Mouse (Mus musculus) midbrain, embryonic 14.5 days (tissue): ENCODE measurements at regions not wholly inside any gene's neighbourhood (a gene's known extent, or its start where the extent isn't known, plus 50 kb on each side); places are given as distances from the start of the nearest gene placed in this dataset.

Experiments used
- ATAC-seq: fragments of 200-750 bp; cut with Nextera tagmentation; 2 replicates; pipeline ENCODE4 v1.8.0; 2017; ENCODE audit warnings: moderate number of reproducible peaks, moderate library complexity; ENCODE audit not compliant: low FRiP score, low TSS enrichment
- DNase-seq: peaks from one replicate; pipeline ENCODE4 v3.0.0-alpha.2; 2015
- H3K27ac ChIP-seq: fragments of 300-500 bp; sonication (generic); replicated peaks from 2 replicates; pipeline ENCODE4 v1.5.1; 2014; ENCODE audit warnings: mild to moderate bottlenecking, low read depth, low read length, moderate library complexity
- H3K27me3 ChIP-seq: fragments of 300-500 bp; sonication (generic); 2 replicates; pipeline ENCODE4 v1.6.1; 2014; ENCODE audit warnings: low read length, control low read depth, mixed read lengths; ENCODE audit not compliant: control insufficient read depth, insufficient read depth
- H3K36me3 ChIP-seq: fragments of 300-500 bp; sonication (generic); 2 replicates; pipeline ENCODE4 v1.6.1; 2014; ENCODE audit warnings: low read length, control low read depth; ENCODE audit not compliant: control insufficient read depth, insufficient read depth
- H3K4me1 ChIP-seq: fragments of 300-500 bp; sonication (generic); 2 replicates; pipeline ENCODE4 v1.6.1; 2014; ENCODE audit warnings: mild to moderate bottlenecking, antibody characterized with exemption, low read length, control low read depth; ENCODE audit not compliant: control insufficient read depth, insufficient read depth
- H3K4me2 ChIP-seq: fragments of 300-500 bp; sonication (generic); 2 replicates; pipeline ENCODE4 v1.6.1; 2014; ENCODE audit warnings: mild to moderate bottlenecking, low read length, moderate library complexity
- H3K4me3 ChIP-seq: fragments of 300-500 bp; sonication (generic); replicated peaks from 2 replicates; pipeline ENCODE4 v1.5.1; 2014; ENCODE audit warnings: low read depth, low read length
- H3K9ac ChIP-seq: fragments of 300-500 bp; sonication (generic); replicated peaks from 2 replicates; pipeline ENCODE4 v1.6.1; 2014; ENCODE audit warnings: mild to moderate bottlenecking, low read length, moderate library complexity
- H3K9me3 ChIP-seq: fragments of 300-500 bp; sonication (generic); 2 replicates; pipeline ENCODE4 v1.6.1; 2016; ENCODE audit warnings: low read length, control low read depth, mixed read lengths; ENCODE audit not compliant: control insufficient read depth
- WGBS: fragments of 180-500 bp; shearing (Covaris S2); extraction: QIAGEN DNeasy Blood & Tissue Kit; methylation state at CpG from one replicate; pipeline ENCODE4 v1.1.7; 2014; 5-methylcytosine and 5-hydroxymethylcytosine counted together

GRCm38 (mm10) chr3:130921621-130922245, 188.5 kb upstream of the Lef1 start:
- ATAC-seq: peak; percentile 27; the same call in 1 of the 2 replicates
- Histone ChIP-seq H3K4me3 (no peak overlapping the region), H3K27me3 (no peaks in the 10 kb centered on the region), H3K4me2 (no peak overlapping the region), H3K4me1 (peaks cover 25% of the 10 kb centered on the region), H3K9ac (no peak overlapping the region), H3K9me3 (no peaks in the 10 kb centered on the region), H3K27ac (no peak overlapping the region), H3K36me3 (no peaks in the 10 kb centered on the region)
- DNase-seq: peak; percentile 42
- WGBS: 56% methylated on average over 9 of the region's 9 CpGs

- no peaks in the 10 kb centered on the region for H3K27me3 ChIP-seq
- WGBS: 91% methylated on average over 7 of the region's 7 CpGs
- H3K27ac ChIP-seq: no peak overlapping the region
- no peaks in the 10 kb centered on the region for H3K9me3 ChIP-seq
- H3K4me1 ChIP-seq: peaks cover 6% of the 10 kb centered on the region; the same call in 1 of the 2 replicates
- no peaks in the 10 kb centered on the region for H3K36me3 ChIP-seq
- no peak for DNase-seq
- ATAC-seq: no peak
- no peak overlapping the region for H3K9ac ChIP-seq
- no peak overlapping the region for H3K4me2 ChIP-seq
- no peak overlapping the region for H3K4me3 ChIP-seq
Measured at GRCm38 (mm10) chr3:130913812-130914211, 183.6 kb upstream of the Rpl34 start.

GRCm38 (mm10) chr3:130905101-130905500, 174.9 kb upstream of the Rpl34 start:
- no peak overlapping the region for H3K4me3 ChIP-seq
- ATAC-seq (no peak), DNase-seq (no peak)
- no peak overlapping the region for H3K9ac ChIP-seq
- H3K27me3 ChIP-seq: no peaks in the 10 kb centered on the region
- no peaks in the 10 kb centered on the region for H3K9me3 ChIP-seq
- H3K4me1 ChIP-seq: 0 out of 2 replicates have a peak, but pooled peaks cover 6% of the 10 kb centered on the region
- H3K4me2 ChIP-seq: no peak overlapping the region
- H3K27ac ChIP-seq: no peak overlapping the region
- WGBS: 59% methylated on average over 8 of the region's 8 CpGs
- H3K36me3 ChIP-seq: no peaks in the 10 kb centered on the region

GRCm38 (mm10) chr3:130903329-130903728, 173.1 kb upstream of the Rpl34 start:
- Histone ChIP-seq H3K4me2 (no peak overlapping the region), H3K27ac (no peak overlapping the region), H3K9me3 (no peaks in the 10 kb centered on the region), H3K4me1 (0 out of 2 replicates have a peak, but pooled peaks cover 6% of the 10 kb centered on the region), H3K9ac (no peak overlapping the region), H3K4me3 (no peak overlapping the region), H3K27me3 (no peaks in the 10 kb centered on the region), H3K36me3 (no peaks in the 10 kb centered on the region)
- WGBS: 87% methylated on average over 7 of the region's 7 CpGs
- ATAC-seq (no peak), DNase-seq (no peak)

GRCm38 (mm10) chr3:130902376-130902775, 172.2 kb upstream of the Rpl34 start:
- Histone ChIP-seq H3K27ac (no peak overlapping the region), H3K4me2 (no peak overlapping the region), H3K36me3 (no peaks in the 10 kb centered on the region), H3K9ac (no peak overlapping the region), H3K4me3 (no peak overlapping the region), H3K4me1 (0 out of 2 replicates have a peak, but pooled peaks cover 6% of the 10 kb centered on the region), H3K9me3 (no peaks in the 10 kb centered on the region), H3K27me3 (no peaks in the 10 kb centered on the region)
- ATAC-seq: no peak
- WGBS: 95% methylated on average over 7 of the region's 7 CpGs
- no peak for DNase-seq

GRCm38 (mm10) chr3:130901343-130901742, 171.1 kb upstream of the Rpl34 start:
- no peak overlapping the region for H3K9ac ChIP-seq
- 91% methylated on average over 12 of the region's 12 CpGs for WGBS
- H3K27me3 ChIP-seq: no peaks in the 10 kb centered on the region
- DNase-seq (no peak), ATAC-seq (no peak)
- H3K36me3 ChIP-seq: no peaks in the 10 kb centered on the region
- no peak overlapping the region for H3K27ac ChIP-seq
- H3K4me2 ChIP-seq: no peak overlapping the region
- H3K4me1 ChIP-seq: 0 out of 2 replicates have a peak, but pooled peaks cover 6% of the 10 kb centered on the region
- H3K9me3 ChIP-seq: no peaks in the 10 kb centered on the region
- no peak overlapping the region for H3K4me3 ChIP-seq

- Histone ChIP-seq H3K27me3 (no peaks in the 10 kb centered on the region), H3K9me3 (no peaks in the 10 kb centered on the region), H3K4me1 (0 out of 2 replicates have a peak, but pooled peaks cover 6% of the 10 kb centered on the region), H3K9ac (no peak overlapping the region), H3K4me3 (no peak overlapping the region), H3K4me2 (no peak overlapping the region), H3K27ac (no peak overlapping the region), H3K36me3 (no peaks in the 10 kb centered on the region)
- DNase-seq (no peak), ATAC-seq (no peak)
- WGBS: 94% methylated on average over 6 of the region's 6 CpGs
Measured at GRCm38 (mm10) chr3:130900846-130901245, 170.6 kb upstream of the Rpl34 start.

- no peaks in the 10 kb centered on the region for H3K36me3 ChIP-seq
- no peak overlapping the region for H3K9ac ChIP-seq
- no peak overlapping the region for H3K4me2 ChIP-seq
- no peaks in the 10 kb centered on the region for H3K27me3 ChIP-seq
- no peak for ATAC-seq
- no peak for DNase-seq
- H3K4me3 ChIP-seq: no peak overlapping the region
- 81% methylated on average over 30 of the region's 30 CpGs for WGBS
- 0 out of 2 replicates have a peak, but pooled peaks cover 6% of the 10 kb centered on the region for H3K4me1 ChIP-seq
- H3K9me3 ChIP-seq: no peaks in the 10 kb centered on the region
- H3K27ac ChIP-seq: 0 out of 2 replicates have a peak overlapping the region, but pooled peaks have one; percentile 3
Measured at GRCm38 (mm10) chr3:130900054-130900840, 170.0 kb upstream of the Rpl34 start.
